Mouse (Mus musculus): ENCODE data around the gene Usp49. TPM values are rescaled to one million over a fixed set of nuclear protein-coding genes. Genes with fewer than 3 reads are reported as not detected.
A peak's percentile ranks its signal among the peaks of the same experiment; 100 is the strongest.
"Not testable (repeated sequence)": the region's sequence is repeated elsewhere in the genome, so short reads cannot be mapped to it uniquely, and the experiment has no call there.

The Usp49 gene
- total RNA-seq, 2 experiments from 2014 or later: 11.3 to 13.2 TPM

DNA sequence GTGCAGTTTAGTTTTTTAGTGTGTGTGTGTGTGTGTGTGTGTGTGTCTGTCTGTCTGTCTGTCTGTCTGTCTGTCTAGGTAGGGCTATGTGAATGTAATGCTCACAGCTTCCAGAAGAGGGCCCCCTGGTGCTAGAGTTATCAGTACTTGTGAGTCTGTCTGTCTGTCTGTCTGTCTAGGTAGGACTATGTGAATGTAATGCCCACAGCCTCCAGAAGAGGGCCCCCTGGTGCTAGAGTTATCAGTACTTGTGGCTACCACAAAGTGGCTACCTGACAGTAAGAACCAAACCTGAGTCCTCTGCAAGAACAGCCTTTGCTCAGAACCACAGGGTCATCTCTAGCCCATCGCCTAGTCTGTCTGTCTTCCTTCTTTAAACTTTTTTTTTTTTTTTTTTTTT lies 16.2 kb downstream of the Usp49 start:
- DNase-seq (ENCODE audit: low spot score in 2 of 2): peak; percentile 69 to 70

DNA sequence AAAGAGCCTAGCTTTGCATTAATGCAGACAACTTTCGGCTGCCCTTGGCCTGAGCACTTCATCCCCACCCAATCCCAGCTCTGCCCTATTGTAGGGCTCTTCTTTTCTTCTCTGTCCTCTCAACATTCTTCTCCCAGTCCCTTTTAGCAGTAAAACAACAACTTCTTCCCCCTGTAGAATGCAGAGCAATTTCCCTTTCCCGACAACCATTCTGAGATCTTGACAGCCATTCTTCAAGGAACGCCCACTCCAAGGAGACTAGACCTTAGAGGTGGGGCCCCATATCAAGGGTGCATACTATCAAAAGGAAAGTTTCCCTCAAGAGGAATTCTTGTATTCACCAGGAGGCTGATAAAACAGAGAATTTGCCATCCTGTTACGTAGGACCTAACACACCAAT lies 18.5 kb downstream of the Usp49 start:
- no peak for DNase-seq (ENCODE audit: low spot score in 2 of 2)

DNA sequence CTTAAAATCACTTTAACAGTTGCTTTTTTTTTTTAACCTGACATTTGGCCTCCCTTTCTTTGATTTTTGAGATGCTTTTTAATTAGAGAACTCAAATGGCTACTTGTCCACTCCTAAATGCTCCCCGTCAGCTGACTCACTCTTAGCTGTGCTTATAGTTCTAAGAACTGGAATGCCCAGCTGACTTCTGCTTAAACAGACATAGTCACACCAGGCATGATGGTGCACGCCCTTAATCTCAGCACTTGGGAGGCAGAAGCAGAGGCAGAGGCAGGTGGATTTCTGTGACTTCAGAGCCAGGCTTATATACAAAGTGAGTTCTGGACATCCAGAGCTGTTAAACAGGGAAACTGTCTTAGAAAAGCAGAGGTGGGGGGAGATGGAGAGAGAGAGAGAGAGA lies 21.5 kb downstream of the Usp49 start:
- no peak for DNase-seq (ENCODE audit: low spot score in 2 of 2)

DNA sequence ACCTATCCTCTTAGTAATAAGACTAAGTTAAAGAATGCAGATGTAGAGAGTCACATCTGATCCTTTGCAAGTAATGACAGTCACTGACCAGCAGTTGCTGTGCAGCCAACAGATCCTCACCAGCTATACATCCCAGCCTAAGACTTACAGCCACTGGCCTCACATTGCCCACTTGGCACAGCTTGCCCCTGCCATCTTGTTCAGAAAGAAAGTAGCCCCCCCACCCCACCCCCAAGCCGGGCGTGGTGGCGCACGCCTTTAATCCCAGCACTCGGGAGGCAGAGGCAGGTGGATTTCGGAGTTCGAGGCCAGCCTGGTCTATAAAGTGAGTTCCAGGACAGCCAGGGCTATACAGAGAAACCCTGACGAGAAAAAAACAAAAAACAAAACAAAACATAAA lies 23.9 kb downstream of the Usp49 start:
- DNase-seq (ENCODE audit: low spot score in 2 of 2): not testable (repeated sequence)

DNA sequence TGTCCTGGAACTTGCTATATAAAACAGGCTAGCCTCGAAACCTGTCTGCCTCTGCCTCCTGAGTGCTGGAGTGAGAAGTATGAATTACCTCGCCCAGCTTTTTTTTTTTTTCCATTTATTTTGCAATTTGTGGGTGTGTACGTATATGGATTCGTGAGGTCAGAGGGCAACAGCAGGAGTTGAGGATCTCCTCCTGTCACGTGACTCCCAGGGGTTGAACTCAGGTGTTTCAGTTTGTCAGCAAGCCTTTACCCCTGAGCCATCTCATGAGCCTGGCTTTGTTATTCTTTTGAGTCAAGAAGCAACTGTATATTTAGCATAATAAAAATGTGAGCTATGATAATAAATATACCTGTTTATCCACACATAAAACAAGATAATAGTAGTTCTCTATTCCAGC lies 25.2 kb downstream of the Usp49 start:
- DNase-seq (ENCODE audit: low spot score in 2 of 2): no peak

DNA sequence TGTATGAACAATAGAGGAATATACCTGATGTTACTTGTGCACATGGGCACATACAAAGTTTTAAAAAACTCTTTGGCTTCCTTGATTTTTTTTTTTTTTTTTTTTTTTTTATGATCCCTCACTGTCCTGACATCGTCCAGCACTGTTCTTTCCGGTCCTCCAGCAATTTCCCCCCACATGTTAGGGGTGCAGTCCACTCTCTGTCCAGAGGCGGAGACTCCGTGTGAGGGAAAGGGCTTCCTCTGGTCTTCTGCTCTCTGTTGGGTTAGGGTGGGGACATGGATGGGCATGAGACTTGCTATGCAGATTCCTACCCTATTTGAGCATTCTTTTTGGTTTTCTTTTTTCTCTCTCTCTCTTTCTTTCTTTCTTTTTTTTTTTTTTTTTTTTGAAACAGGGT lies 27.4 kb downstream of the Usp49 start:
- no peak for DNase-seq (ENCODE audit: low spot score in 2 of 2)

DNA sequence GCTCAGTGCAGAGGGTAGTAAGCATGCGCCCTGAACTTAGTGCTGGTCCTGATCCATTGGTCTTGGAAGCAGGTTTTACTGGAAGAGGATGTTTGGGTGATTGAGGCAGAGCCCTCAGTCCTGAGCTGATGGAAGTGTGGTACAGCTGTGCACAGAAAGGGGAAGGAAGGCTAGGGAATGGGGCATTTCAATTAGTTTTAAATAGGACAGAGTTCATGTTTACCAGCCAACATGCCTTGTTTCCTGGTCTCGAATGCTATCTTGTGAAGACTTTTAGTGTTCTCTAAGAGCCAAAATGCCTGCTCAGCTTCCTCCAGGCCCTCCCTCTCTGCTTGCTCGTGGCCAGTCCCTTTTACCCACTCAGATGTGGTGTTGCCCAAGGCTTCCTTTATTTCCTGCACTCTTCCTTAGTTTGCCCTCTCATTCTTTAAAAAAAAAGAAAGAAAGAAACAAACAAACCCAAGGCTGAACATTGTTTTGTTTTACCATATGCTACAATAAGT lies 28.3 kb downstream of the Usp49 start:
- no peak for DNase-seq (ENCODE audit: low spot score in 2 of 2)

DNA sequence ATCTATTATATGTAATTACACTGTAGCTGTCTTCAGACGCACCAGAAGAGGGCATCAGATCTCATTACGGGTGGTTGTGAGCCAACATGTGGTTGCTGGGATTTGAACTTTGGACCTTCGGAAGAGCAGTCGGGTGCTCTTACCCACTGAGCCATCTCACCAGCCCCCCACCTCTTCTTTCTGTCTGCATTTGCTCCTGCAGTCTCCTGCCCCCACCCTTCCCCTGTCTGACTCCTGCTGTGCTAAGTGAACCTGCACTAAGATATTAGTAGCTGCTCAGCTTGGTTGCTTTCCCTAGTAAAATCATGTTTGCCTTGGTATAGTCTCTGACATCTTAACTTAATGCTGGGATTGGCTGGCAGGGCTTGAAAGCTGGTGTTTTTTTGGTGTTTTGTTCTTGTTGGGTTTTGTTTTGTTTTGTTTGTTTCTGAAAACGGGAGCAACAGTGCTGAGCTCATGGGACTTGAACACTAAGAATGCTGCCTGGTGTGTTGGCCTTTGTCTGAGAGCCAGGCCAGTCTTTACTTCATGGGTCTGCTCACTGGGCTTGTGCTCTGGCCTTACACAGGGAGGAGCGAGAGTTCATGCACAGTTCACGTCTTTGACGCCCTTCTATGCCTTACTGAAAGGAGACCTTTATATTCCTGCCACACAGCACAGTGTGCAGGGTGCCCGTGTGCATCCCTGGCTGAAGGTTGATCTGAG lies 32.7 kb downstream of the Usp49 start:
- DNase-seq (ENCODE audit: low spot score in 2 of 2): no peak

DNA sequence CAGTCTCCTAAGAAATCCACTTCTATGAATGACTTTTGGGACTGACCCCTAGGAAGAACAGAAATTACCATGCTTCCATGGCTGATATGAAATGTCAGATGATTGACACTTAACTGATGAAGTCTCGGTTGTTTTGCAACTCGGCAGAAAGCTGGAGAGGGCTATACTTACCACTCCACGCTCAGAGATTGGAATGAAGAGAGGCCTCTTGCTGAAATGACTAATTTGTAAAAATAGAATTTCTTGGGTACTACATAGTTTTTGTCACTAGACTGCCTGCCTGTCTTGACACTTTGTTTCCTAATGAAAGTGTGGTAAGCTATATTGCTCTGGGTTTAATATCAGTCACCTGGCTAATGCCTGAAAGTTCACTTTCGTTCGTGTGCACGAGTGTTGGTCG lies 34.0 kb downstream of the Usp49 start:
- DNase-seq (ENCODE audit: low spot score in 2 of 2): no peak

DNA sequence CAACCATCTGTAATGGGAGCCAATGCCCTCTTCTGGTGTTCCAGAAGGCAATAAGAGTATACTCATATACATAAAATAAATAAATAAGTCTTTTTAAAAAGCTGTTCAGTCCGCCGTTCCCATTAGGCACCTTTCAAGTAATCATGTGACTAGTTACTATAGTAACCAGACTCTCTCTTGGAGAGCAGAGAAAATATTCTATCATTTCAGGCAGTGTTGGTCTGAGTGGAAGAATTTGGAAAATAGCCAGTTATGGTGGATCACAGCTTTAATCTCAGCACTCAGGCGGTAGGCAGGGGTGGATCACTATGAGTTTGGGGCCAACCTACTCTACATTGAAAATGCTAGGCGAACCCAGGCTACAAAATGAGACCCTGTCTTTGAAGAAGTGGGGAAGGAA lies 38.7 kb downstream of the Usp49 start:
- no peak for DNase-seq (ENCODE audit: low spot score in 2 of 2)

DNA sequence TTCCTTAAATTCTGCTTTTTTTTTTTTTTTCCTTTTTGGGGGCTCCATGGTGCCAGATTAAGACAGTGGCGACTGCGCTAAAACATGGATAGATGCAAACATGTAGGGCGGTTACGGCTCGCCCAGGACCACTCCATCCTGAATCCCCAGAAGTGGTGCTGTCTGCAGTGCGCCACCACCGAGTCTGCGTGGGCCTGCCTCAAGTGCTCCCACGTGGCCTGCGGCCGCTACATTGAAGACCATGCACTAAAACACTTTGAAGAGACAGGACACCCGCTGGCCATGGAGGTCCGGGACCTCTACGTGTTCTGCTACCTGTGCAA lies 41.5 kb downstream of the Usp49 start:
- no peak for DNase-seq (ENCODE audit: low spot score in 2 of 2)

DNA sequence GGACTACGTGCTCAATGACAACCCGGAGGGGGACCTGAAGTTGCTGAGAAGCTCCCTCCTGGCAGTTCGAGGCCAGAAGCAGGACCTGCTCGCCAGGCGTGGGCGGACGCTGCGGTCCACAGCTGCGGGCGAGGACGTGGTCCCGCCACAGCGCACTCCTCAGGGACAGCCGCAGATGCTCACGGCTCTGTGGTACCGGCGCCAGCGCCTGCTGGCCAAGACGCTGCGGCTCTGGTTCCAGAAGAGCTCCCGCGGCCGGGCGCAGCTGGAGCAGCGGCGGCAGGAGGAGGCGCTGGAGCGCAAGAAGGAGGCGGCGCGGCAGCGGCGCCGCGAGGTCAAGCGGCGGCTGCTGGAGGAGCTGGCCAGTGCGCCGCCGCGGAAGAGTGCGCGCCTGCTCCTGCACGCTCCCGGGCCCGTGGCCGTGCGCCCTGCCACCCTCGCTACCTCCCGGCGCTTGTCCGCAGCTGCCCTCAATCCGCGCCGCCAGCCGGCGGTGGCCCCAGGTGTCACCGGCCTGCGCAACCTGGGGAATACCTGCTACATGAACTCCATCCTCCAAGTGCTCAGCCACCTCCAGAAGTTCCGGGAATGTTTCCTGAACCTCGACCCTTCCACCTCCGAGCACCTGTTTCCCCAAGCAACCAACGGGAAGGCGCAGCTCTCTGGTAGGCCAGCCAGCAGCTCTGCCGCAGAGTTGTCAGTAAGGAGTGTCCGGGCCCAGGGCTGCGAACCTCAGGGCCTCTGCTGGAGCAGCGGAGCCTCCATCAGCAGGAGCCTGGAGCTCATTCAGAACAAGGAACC lies 42.0 kb downstream of the Usp49 start:
- peak; percentile 42 to 57 for DNase-seq (ENCODE audit: low spot score in 2 of 2)

DNA sequence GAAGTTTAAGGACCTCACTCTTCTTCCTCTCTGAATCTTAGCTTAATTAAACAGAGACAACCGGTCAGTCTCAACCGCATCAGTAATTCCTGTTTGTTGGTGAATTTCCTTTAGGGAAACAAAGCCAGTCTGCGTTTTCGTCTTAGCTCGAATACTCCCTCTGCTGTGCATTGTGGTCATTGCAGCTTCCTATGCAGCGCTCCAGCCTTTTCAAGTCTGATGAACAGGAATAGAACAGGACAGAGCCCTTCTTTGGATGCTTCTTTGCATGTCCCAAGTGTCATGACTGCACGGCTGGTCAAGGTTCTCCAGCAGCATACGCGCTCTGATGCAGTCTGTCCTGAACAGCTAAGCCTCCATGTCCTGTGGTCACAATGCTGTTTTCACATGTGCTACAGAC lies 46.1 kb downstream of the Usp49 start:
- peak; percentile 86 to 89 for DNase-seq (ENCODE audit: low spot score in 2 of 2)

DNA sequence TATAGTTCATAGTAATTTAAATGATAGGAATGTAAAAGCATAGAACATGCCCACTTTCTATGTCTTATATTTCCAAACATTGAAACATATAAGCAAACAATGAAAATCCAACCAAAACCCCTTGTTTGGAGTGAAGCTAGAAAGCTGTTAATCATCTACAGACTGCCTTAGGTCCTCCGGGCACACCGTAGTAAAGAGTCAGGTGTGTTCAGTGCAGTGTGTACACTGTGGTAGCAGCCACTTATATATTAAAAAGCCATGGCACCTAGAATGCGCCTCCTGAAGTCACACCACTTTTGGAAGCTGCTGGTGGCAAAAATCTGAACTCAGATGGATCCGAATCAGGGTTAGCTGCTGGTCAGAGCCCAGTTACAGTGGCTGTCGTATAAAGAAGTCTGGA lies 47.7 kb downstream of the Usp49 start:
- DNase-seq (ENCODE audit: low spot score in 2 of 2): no peak

DNA sequence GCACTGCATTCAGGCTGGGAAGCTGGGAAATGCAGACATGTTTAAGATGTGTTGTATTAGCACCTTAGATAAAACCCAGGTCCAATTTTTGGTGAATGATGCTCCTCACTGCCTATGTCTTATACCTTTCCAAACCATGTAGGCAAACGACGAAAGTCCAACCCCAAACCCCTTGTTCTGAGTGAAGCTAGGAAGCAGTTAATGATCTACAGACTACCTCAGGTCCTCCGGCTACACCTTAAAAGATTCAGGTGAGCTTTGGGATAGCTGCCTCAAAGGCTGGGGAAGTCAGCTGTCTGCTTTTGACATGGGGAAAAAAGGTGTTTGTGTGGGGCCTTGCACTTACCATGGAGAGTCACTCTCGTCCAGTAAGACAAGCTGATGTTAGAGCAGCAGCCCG lies 48.2 kb downstream of the Usp49 start:
- no peak for DNase-seq (ENCODE audit: low spot score in 2 of 2)

DNA sequence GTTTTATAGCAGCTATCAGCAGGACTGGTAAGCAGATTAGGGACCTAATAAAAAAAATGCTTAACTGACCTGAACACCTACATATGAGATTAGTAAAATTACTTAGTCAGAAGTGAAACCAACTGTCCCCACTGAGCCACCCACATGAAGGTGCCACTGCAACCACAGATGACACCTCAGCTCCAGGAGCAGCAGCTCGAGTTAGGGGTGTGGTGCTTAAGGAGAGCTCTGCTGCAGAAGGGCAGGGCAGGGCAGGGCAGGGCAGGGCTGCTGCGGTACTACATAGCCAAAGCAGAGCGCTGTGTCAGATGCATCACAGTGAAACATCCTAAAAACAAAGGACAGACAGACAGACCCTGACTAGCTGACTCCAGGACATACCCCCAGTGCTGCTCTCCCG lies 52.3 kb downstream of the Usp49 start:
- no peak for DNase-seq (ENCODE audit: low spot score in 2 of 2)

DNA sequence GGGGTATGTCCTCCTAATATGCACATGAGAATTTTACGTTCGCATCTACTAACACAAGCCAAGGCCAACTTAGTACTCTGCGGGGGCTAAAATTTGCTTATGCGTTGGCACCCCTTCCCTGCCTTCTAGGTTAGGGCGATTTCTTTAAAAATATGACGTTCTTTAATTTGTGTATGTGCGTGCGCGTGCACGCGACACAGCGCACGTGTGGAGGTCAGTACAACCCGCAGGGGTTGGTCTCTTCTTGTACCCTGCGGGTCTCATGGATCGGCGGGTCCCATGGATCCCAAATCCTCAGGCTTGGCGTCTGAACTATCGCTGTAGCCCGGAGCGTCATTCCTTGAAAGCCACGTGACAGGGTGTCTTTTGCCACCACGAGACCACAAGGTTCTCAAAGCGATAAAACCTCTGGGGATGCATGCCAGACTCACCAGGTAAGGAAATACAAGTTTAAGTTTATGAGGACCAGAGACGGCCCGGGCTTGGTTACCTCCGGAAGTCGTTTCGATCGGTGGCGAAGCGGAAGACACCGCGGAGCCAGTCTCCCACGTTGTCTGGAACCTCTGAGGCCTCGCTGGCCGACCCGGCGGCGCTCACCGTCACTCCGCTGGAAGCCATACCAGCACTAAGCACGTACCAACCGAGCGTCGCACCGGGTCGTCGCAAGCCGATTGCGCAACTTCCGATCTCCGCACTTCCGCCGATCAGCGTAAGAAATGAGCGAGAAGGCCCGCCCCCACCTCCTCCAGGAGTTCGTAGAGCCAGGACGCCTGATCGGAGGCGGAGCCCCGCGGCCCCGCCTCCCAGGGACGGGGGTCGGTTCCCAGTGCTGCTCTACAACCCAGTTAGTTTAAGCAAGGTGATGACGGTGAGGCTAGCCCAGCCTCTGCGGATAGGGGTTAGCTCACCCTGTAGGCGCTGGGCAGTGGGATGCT lies 57.2 kb downstream of the Usp49 start:
- DNase-seq (ENCODE audit: low spot score in 2 of 2): peak; percentile 91 to 95

DNA sequence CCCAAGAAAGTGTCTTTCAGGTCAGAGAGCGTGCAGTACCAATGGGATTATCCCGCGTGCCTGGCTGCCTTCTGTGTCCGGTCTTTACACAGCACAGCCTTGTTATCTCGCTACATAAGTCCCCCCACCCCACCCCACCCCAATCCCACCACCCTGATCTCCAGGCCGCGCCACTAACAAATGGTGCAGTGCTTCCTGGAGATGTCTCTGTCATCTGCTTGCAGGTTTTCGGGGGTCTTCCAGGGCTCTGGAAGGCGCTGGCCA lies 57.8 kb downstream of the Usp49 start, which contains the start of gene Tomm6:
Gene Tomm6, minus strand, starts transcription at position 43 of the 264 bp plus-strand sequence.
- DNase-seq (ENCODE audit: low spot score in 2 of 2): no peak

DNA sequence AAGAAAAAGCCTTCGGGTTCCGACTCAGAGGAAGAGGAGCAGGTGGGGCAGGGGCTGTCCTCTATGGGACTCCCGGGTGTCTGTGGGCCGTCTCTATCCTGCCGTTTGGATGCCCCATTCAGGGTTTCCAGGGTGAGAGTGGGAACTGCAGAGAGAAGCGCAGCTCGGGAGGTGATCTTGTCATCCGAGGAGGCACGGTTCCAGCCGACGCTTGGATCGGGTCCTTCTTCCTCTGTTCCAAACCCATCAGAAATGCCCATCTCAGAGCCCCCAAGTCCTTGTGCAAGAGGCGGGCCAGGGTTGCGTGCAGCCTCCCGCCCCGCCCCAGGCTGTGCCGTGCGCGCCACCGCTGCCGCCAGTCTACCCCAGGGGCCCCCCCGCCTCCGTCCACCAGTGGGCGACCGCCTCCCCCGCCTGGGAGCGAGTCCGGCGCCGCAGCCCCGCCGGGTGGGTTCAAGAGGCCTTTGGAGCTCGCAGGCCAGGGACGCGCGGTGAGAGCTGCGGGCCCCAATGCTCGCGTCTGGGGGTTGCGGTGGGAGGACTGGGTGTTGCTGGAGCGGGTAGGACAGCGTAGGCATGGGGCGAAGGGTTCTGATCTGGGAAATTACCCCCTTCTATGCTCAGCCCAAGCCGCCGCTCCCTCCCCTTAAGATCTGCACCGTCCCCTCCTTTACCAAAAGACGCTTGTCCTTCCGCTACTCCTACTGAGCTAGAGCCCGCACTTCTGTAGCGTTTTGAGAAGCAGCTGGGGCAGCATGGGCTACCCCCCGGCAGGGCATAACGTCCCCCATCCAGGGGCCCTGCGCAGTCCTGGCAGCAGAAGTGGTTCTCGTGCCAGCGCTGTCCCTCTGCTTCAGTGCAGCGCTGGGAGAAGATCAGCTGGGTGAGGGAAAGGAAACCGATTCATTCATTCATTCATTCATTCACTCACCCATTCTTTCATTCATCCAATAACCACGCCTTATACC lies 58.4 kb downstream of the Usp49 start, which contains the start of gene Frs3:
Gene Frs3, plus strand, starts transcription at position 423 of the 968 bp plus-strand sequence.
- peak; percentile 82 to 90 for DNase-seq (ENCODE audit: low spot score in 2 of 2)

DNA sequence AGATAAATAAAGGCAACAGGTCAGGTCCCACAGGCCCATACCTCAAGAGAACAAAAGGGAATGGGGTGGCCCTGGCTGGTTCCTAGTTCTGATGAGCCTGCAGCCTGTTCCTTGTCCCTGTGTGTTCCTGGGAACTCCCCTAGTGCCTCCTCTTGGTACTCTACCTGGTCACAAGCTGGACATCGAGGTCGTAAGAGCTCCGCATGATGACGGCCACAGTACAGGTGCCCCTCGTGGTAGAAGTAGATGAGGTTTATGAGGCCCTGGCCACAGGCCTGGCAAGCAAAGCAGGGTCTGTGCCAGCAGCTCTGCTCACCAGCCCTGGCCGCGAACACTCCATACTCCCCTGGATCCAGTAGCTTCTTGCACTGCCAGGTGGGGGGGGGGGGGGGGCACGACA lies 59.4 kb downstream of the Usp49 start:
- no peak for DNase-seq (ENCODE audit: low spot score in 2 of 2)

DNA sequence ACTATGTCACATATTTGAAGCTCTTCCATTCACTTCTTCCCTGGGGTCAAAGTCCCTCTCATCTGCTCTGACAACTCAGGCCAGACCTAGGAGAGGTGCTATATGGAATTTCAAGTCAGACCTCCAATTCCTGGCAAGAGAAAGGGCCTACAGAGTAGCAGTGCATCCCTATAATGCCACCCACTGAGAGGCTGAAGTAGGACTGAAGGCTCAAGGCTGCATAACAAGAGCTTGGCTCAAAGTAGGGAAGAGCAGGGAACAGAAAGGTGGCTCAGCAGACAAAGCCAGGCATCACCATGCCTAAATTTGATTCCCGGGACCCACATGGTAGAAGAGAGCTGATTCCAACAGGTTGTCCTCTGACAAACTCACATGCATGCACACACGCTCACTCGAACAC lies 61.2 kb downstream of the Usp49 start:
- no peak for DNase-seq (ENCODE audit: low spot score in 2 of 2)

All from layer of hippocampus, postnatal 10 days (tissue).